Mouse (Mus musculus): ENCODE measurements at regions not wholly inside any gene's neighbourhood (a gene's known extent, or its start where the extent isn't known, plus 50 kb on each side); places are given as distances from the start of the nearest gene placed in this dataset.

- Histone ChIP-seq H3K4me3 (no peak overlapping the region), H3K9ac (no peak overlapping the region), H3K27me3 (no peaks in the 10 kb centered on the region), H3K27ac (replicated peaks) (no peak overlapping the region), H3K4me2 (no peak overlapping the region), H3K4me1 (replicated peaks) (no peaks in the 10 kb centered on the region), H3K36me3 (no peaks in the 10 kb centered on the region), H3K9me3 (peaks cover 6% of the 10 kb centered on the region; the same call in 1 of the 2 replicates)
- WGBS, result 86% methylated on average over 3 of the region's 3 CpGs
- ATAC-seq (ENCODE audit: low read depth), result no peak
These were observed 518.6 kb downstream of the Efnb2 start for GRCm38 (mm10) chr8:8142461-8142860.

- Histone ChIP-seq H3K4me3 (no peak overlapping the region), H3K36me3 (no peaks in the 10 kb centered on the region), H3K4me1 (replicated peaks) (no peaks in the 10 kb centered on the region), H3K9ac (no peak overlapping the region), H3K9me3 (no peaks in the 10 kb centered on the region), H3K27me3 (0 out of 2 replicates have a peak, but pooled peaks cover 4% of the 10 kb centered on the region), H3K27ac (replicated peaks) (0 out of 2 replicates have a peak overlapping the region, but pooled peaks have one; percentile 56), H3K4me2 (no peak overlapping the region)
- WGBS, result 75% methylated on average over 3 of the region's 3 CpGs
- ATAC-seq (ENCODE audit: low read depth), result peak; percentile 27; the same call in 1 of the 2 replicates
These were observed 521.3 kb downstream of the Efnb2 start for GRCm38 (mm10) chr8:8139720-8140119.

- no peak overlapping the region for H3K27ac ChIP-seq (replicated peaks)
- H3K4me2 ChIP-seq, result no peak overlapping the region
- peaks cover 23% of the 10 kb centered on the region for H3K4me1 ChIP-seq (replicated peaks)
- H3K4me3 ChIP-seq, result no peak overlapping the region
- no peak overlapping the region for H3K9ac ChIP-seq
- 27% methylated on average over 10 of the region's 10 CpGs for WGBS
- ATAC-seq (ENCODE audit: low read depth), result no peak
- H3K36me3 ChIP-seq, result no peaks in the 10 kb centered on the region
- no peaks in the 10 kb centered on the region for H3K9me3 ChIP-seq
- 0 out of 2 replicates have a peak, but pooled peaks cover 10% of the 10 kb centered on the region for H3K27me3 ChIP-seq
These were observed 527.8 kb downstream of the Efnb2 start for GRCm38 (mm10) chr8:8133001-8133785.

- no peak for ATAC-seq (ENCODE audit: low read depth)
- Histone ChIP-seq H3K36me3 (no peaks in the 10 kb centered on the region), H3K4me3 (no peak overlapping the region), H3K9me3 (no peaks in the 10 kb centered on the region), H3K4me2 (no peak overlapping the region), H3K27me3 (0 out of 2 replicates have a peak, but pooled peaks cover 10% of the 10 kb centered on the region), H3K9ac (no peak overlapping the region), H3K27ac (replicated peaks) (no peak overlapping the region), H3K4me1 (replicated peaks) (peaks cover 23% of the 10 kb centered on the region)
- WGBS, result 5% methylated on average over 3 of the region's 3 CpGs
These were observed 529.1 kb downstream of the Efnb2 start for GRCm38 (mm10) chr8:8131961-8132376.

GRCm38 (mm10) chr8:8130806-8131205 lies 530.2 kb downstream of the Efnb2 start:
- Histone ChIP-seq H3K9me3 (no peaks in the 10 kb centered on the region), H3K36me3 (no peaks in the 10 kb centered on the region), H3K4me2 (no peak overlapping the region), H3K4me1 (replicated peaks) (peaks cover 23% of the 10 kb centered on the region), H3K27me3 (0 out of 2 replicates have a peak, but pooled peaks cover 10% of the 10 kb centered on the region), H3K9ac (no peak overlapping the region), H3K27ac (replicated peaks) (no peak overlapping the region), H3K4me3 (no peak overlapping the region)
- 37% methylated on average over 2 of the region's 2 CpGs for WGBS
- no peak for ATAC-seq (ENCODE audit: low read depth)

- Histone ChIP-seq H3K4me2 (no peak overlapping the region), H3K36me3 (no peaks in the 10 kb centered on the region), H3K27me3 (no peaks in the 10 kb centered on the region), H3K9ac (no peak overlapping the region), H3K27ac (replicated peaks) (no peak overlapping the region), H3K4me1 (replicated peaks) (no peaks in the 10 kb centered on the region), H3K9me3 (no peaks in the 10 kb centered on the region), H3K4me3 (no peak overlapping the region)
- no peak for ATAC-seq (ENCODE audit: low read depth)
- WGBS, result 77% methylated on average over 6 of the region's 6 CpGs
These were observed 545.2 kb downstream of the Efnb2 start for GRCm38 (mm10) chr8:8115595-8116429.

GRCm38 (mm10) chr8:8114604-8115003 lies 546.4 kb downstream of the Efnb2 start:
- WGBS, result 86% methylated on average over 3 of the region's 3 CpGs
- H3K4me2 ChIP-seq, result no peak overlapping the region
- H3K36me3 ChIP-seq, result no peaks in the 10 kb centered on the region
- H3K4me1 ChIP-seq (replicated peaks), result no peaks in the 10 kb centered on the region
- H3K9me3 ChIP-seq, result no peaks in the 10 kb centered on the region
- H3K27ac ChIP-seq (replicated peaks), result no peak overlapping the region
- H3K27me3 ChIP-seq, result no peaks in the 10 kb centered on the region
- H3K4me3 ChIP-seq, result no peak overlapping the region
- H3K9ac ChIP-seq, result no peak overlapping the region
- no peak for ATAC-seq (ENCODE audit: low read depth)

GRCm38 (mm10) chr8:8109785-8110350 lies 551.2 kb downstream of the Efnb2 start:
- WGBS, result 74% methylated on average over 2 of the region's 2 CpGs
- H3K4me2 ChIP-seq, result no peak overlapping the region

GRCm38 (mm10) chr8:8103492-8103891 lies 557.5 kb downstream of the Efnb2 start:
- no peak overlapping the region for H3K27ac ChIP-seq (replicated peaks)
- no peak for ATAC-seq (ENCODE audit: low read depth)
- no peaks in the 10 kb centered on the region for H3K9me3 ChIP-seq
- H3K4me1 ChIP-seq (replicated peaks), result peaks cover 12% of the 10 kb centered on the region; the same call in 1 of the 2 replicates
- H3K4me3 ChIP-seq, result no peak overlapping the region
- H3K27me3 ChIP-seq, result no peaks in the 10 kb centered on the region
- no peak overlapping the region for H3K4me2 ChIP-seq
- H3K9ac ChIP-seq, result no peak overlapping the region
- 46% methylated on average over 3 of the region's 3 CpGs for WGBS
- no peaks in the 10 kb centered on the region for H3K36me3 ChIP-seq

More at GRCm38 (mm10) chr8:8109785-8110350, 551.2 kb downstream of the Efnb2 start:
- H3K36me3 ChIP-seq, result no peaks in the 10 kb centered on the region
- H3K9ac ChIP-seq, result no peak overlapping the region
- H3K4me1 ChIP-seq (replicated peaks), result no peaks in the 10 kb centered on the region
- no peaks in the 10 kb centered on the region for H3K9me3 ChIP-seq
- H3K27me3 ChIP-seq, result no peaks in the 10 kb centered on the region
- no peak overlapping the region for H3K27ac ChIP-seq (replicated peaks)
- no peak for ATAC-seq (ENCODE audit: low read depth)
- H3K4me3 ChIP-seq, result no peak overlapping the region

GRCm38 (mm10) chr8:8102010-8102727 lies 558.9 kb downstream of the Efnb2 start:
- no peaks in the 10 kb centered on the region for H3K27me3 ChIP-seq
- H3K36me3 ChIP-seq, result no peaks in the 10 kb centered on the region
- H3K4me3 ChIP-seq, result no peak overlapping the region
- H3K4me2 ChIP-seq, result no peak overlapping the region
- ATAC-seq (ENCODE audit: low read depth), result no peak
- H3K9ac ChIP-seq, result no peak overlapping the region
- peaks cover 12% of the 10 kb centered on the region; the same call in 1 of the 2 replicates for H3K4me1 ChIP-seq (replicated peaks)
- WGBS, result 55% methylated on average over 6 of the region's 6 CpGs
- no peak overlapping the region for H3K27ac ChIP-seq (replicated peaks)
- no peaks in the 10 kb centered on the region for H3K9me3 ChIP-seq

GRCm38 (mm10) chr8:8092551-8092950 lies 568.5 kb downstream of the Efnb2 start:
- no peaks in the 10 kb centered on the region for H3K9me3 ChIP-seq
- no peaks in the 10 kb centered on the region for H3K4me1 ChIP-seq (replicated peaks)
- H3K36me3 ChIP-seq, result no peaks in the 10 kb centered on the region
- no peak overlapping the region for H3K4me2 ChIP-seq
- no peaks in the 10 kb centered on the region for H3K27me3 ChIP-seq
- H3K9ac ChIP-seq, result no peak overlapping the region
- ATAC-seq (ENCODE audit: low read depth), result no peak
- no peak overlapping the region for H3K27ac ChIP-seq (replicated peaks)
- H3K4me3 ChIP-seq, result no peak overlapping the region
